Mouse (Mus musculus) liver, embryonic 12.5 days (tissue): ENCODE data around the gene Spink8. TPM values are rescaled to one million over a fixed set of nuclear protein-coding genes. Genes with fewer than 3 reads are reported as not detected.

ENCODE experiments used
- ATAC-seq: fragments of 200-750 bp; cut with Nextera tagmentation; 2 replicates; pipeline ENCODE4 v1.8.0; 2017; ENCODE audit warnings: moderate number of reproducible peaks, mild to moderate bottlenecking, moderate library complexity
- H3K27ac ChIP-seq: fragments of 300-500 bp; sonication (generic); 2 replicates; pipeline ENCODE4 v1.5.1; 2016; ENCODE audit warnings: mild to moderate bottlenecking
- H3K27me3 ChIP-seq: fragments of 300-500 bp; sonication (generic); replicated peaks from 2 replicates; pipeline ENCODE4 v1.6.1; 2016; ENCODE audit warnings: mild to moderate bottlenecking, moderate library complexity
- H3K36me3 ChIP-seq: fragments of 300-500 bp; sonication (generic); 2 replicates; pipeline ENCODE4 v1.6.1; 2016; ENCODE audit warnings: mild to moderate bottlenecking, moderate library complexity
- H3K4me1 ChIP-seq: fragments of 300-500 bp; sonication (generic); 2 replicates; pipeline ENCODE4 v1.6.1; 2016
- H3K4me2 ChIP-seq: fragments of 300-500 bp; sonication (generic); 2 replicates; pipeline ENCODE4 v1.6.1; 2016; ENCODE audit warnings: mild to moderate bottlenecking, moderate library complexity
- H3K4me3 ChIP-seq: fragments of 300-500 bp; sonication (generic); 2 replicates; pipeline ENCODE4 v1.5.1; 2016; ENCODE audit warnings: mild to moderate bottlenecking, moderate library complexity
- H3K9ac ChIP-seq: fragments of 300-500 bp; sonication (generic); 2 replicates; pipeline ENCODE4 v1.6.1; 2016; ENCODE audit warnings: mild to moderate bottlenecking, moderate library complexity
- H3K9me3 ChIP-seq: fragments of 300-500 bp; sonication (generic); replicated peaks from 2 replicates; pipeline ENCODE4 v1.6.1; 2016; ENCODE audit warnings: mild to moderate bottlenecking, moderate library complexity
- WGBS: fragments of 180-500 bp; shearing (Covaris S2); methylation state at CpG from one replicate; pipeline ENCODE4 v1.1.7; 2016; ENCODE audit not compliant: insufficient replicate concordance; 5-methylcytosine and 5-hydroxymethylcytosine counted together
- polyA plus RNA-seq: library from polyadenylated mRNA; unstranded; fragments of >200 nt; fragmentation: Nextera tagmentation; extraction: Ambion mirVana; gene quantifications from 2 replicates; pipeline ENCODE4 v1.2.1, GENCODE M21; 2016

Gene Spink8
- polyA plus RNA-seq, 1 experiment from 2014 or later: not detected

DNA sequence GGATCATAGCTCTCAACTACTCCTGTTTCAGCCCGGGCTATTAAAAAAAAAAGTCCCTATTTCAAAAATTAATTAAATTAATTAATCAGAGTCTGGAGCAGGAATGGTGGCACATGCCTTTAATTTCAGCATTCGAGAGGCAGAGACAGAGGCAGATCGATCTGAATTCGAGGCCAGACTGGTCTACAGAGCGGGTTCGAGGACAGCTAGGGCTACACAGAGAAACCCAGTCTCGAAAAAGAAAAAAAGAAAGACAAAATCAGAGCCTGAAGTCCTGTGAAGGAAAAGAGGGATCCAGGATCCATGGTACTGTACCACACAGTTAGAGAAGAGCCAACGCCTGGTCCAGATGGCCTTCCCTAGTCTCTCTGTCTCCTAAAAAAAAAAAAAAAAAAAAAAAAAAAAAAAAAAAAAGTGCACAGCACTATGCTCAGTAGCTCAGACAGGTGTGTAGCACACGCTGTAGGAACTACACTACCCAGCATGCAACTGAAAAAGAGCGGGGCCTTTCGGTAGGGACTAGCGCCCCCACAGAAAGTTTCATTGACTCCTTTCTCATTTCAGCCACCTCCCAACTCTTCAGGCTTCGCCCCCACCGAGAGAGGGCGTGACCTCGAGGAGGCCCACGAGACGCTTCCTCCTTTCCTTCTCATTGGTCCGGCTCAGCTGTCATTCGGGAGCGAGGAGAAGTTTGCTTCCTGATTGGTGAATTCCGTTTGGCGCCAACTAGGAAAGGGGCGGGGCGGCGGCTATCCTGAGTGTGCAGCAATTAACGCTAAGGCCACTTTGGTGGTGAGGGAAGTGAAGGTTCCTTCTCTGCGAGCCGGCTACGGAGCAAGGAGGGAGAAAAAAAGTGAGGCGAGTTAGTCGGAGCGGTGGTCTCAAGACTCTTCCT, 63.0 kb downstream of the Spink8 start, which contains the start of gene Cdc25a:
TSS of gene Cdc25a (plus strand) at position 783 of the 895 bp plus-strand sequence.
- Histone ChIP-seq H3K4me3 (peak within 1 kb of the TSS; percentile 92), H3K4me1 (peaks cover 54% of the 10 kb centered on the region), H3K4me2 (peak within 1 kb of the TSS; percentile 86), H3K36me3 (peaks cover 29% of the 10 kb centered on the region), H3K27me3 (no peaks in the 10 kb centered on the region), H3K9ac (peak within 1 kb of the TSS; percentile 98), H3K9me3 (no peaks in the 10 kb centered on the region), H3K27ac (peak within 1 kb of the TSS; percentile 81)
- peak; percentile 90 for ATAC-seq
- 4% methylated on average over 33 of the region's 33 CpGs for WGBS

DNA sequence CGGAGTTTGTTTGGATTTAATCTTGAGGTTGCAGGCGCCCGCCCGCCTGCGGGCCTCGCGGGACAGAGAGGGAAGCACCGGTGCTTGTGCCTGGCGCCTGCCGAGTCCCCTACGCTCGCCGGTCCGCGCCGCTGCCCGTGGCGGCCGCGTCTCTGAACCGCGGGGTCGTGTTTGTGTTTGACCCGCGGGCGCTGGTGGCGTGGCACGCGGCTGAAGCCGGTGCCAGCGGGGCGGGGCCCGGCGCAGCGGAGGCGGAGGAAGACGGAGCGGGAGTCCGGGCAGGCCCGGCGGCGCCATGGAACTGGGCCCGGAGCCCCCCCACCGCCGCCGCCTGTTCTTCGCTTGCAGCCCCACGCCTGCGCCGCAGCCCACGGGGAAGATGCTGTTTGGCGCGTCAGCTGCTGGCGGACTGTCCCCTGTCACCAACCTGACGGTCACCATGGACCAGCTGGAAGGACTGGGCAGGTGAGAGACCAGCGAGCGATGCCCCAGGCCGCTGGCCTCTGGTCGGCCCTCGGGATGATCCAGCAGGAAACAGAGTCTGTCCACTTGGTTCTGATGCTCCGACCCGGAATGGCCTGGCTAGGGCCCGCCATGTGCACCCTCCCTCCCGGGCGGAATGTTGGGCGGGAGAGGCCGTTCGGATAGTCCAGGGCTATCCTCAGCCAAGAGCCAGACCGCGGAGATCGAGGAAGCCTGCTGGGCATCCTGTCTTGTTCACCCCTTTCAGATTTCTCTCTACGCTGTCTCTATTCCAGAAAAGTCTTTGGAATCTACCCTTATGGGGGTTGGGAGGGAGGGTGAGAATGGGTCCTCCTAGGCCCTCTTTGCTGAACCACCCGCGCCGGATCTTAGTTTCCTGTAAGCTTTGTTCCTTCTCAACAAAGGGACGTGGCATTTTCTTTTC, 63.9 kb downstream of the Spink8 start:
- WGBS: 0% methylated on average over 76 of the region's 76 CpGs
- peak overlapping the region; percentile 98 for H3K9ac ChIP-seq
- H3K36me3 ChIP-seq: peaks cover 38% of the 10 kb centered on the region
- peak overlapping the region; percentile 81 for H3K27ac ChIP-seq
- peaks cover 48% of the 10 kb centered on the region for H3K4me1 ChIP-seq
- peak; percentile 73 for ATAC-seq
- H3K27me3 ChIP-seq: no peaks in the 10 kb centered on the region
- no peaks in the 10 kb centered on the region for H3K9me3 ChIP-seq
- H3K4me3 ChIP-seq: peak overlapping the region; percentile 92
- peak overlapping the region; percentile 86 for H3K4me2 ChIP-seq

Other genes with a start within 250 kb of the Spink8 start
- 0.13 TPM in 1 of 2 replicates, not detected in the other for gene Fbxw15, start 244.0 kb upstream of the Spink8 start, polyA plus RNA-seq
- not detected in 2 replicates for gene Fbxw24, start 186.2 kb upstream of the Spink8 start, polyA plus RNA-seq
- gene Fbxw25, start 147.6 kb upstream of the Spink8 start, polyA plus RNA-seq: not detected in 2 replicates
- gene Fbxw18, start 109.6 kb upstream of the Spink8 start, polyA plus RNA-seq: 0.08 and 0.13 TPM in 2 replicates
- gene Fbxw26, start 66.2 kb upstream of the Spink8 start, polyA plus RNA-seq: 0.08 TPM in 1 of 2 replicates, not detected in the other
- gene Fbxw27, start 21.6 kb upstream of the Spink8 start, polyA plus RNA-seq: not detected in 2 replicates
- gene Nme6, start 20.5 kb downstream of the Spink8 start, polyA plus RNA-seq: 59.0 and 61.2 TPM in 2 replicates
- 25.2 and 31.4 TPM in 2 replicates for gene Camp, start 37.3 kb downstream of the Spink8 start, polyA plus RNA-seq
- gene Cdc25a, start 63.3 kb downstream of the Spink8 start, polyA plus RNA-seq: 34.9 and 36.4 TPM in 2 replicates
- gene Map4, start 119.2 kb downstream of the Spink8 start, polyA plus RNA-seq: 18.6 and 19.1 TPM in 2 replicates